Comparison of ENCODE assay signal across 20 mouse cellular contexts in the genomic region with DNA sequence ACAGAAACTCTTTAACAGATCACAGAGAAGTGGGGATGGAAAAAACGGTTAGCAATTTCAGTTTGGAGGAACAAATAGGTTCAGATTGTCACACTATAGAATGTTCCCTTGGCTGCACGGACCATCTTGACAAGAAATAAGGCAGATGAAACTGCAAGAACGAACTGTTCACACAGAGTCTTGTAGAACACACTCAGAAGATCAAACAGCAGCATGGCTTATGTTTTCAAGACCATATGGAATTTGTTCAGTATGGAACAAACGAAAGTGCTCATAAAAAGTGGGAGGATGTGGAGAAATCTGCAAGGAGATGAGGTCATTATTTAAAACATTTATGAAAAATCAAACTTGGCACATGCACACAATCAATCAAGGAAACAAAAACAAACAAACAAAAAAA. TPM values are rescaled to one million over a fixed set of nuclear protein-coding genes. Genes with fewer than 3 reads are reported as not detected.
DNase-seq lines count a peak whose midpoint lies in the region; ATAC-seq lines count a peak whose summit lies in the region.
"Had no signal": no experiment of that assay in that cellular context is flagged by ENCODE, and none has a peak within 500 bp of the region (broad histone marks: within the 10 kb centered on the region; RNA-seq: fewer than 3 reads in every experiment).

No protein-coding gene starts in this region.

- no peak for DNase-seq in heart, postnatal 10 days
- peak; percentile 51 for DNase-seq in layer of hippocampus, adult 9-11 months
- DNase-seq in layer of hippocampus, postnatal 36 days: no peak
- DNase-seq in adrenal gland, adult (ENCODE audit: inconsistent age in 2 of 2, low spot score in 1 of 2): no peak
- DNase-seq: adrenal gland, adult 8-10 months; cerebellum, adult 18-20 months; gastrocnemius, postnatal 14 days; heart, postnatal 36 days; kidney, postnatal 14 days; right cerebral cortex, postnatal 14 days; thymus, adult 18-20 months had no signal

- 47% methylated on average over 4 of the region's 4 CpGs for WGBS in heart, embryonic 14.5 days
- 40% methylated on average over 4 of the region's 4 CpGs for WGBS in intestine, embryonic 15.5 days
- 39% methylated on average over 4 of the region's 4 CpGs for WGBS in stomach, embryonic 16.5 days

- no peaks in the 10 kb centered on the region for H3K27me3 ChIP-seq in heart, embryonic 14.5 days (ENCODE audit: control insufficient read depth, insufficient read depth, low read length)
- no peaks in the 10 kb centered on the region for H3K27me3 ChIP-seq in intestine, embryonic 15.5 days (replicated peaks)
- no peaks in the 10 kb centered on the region for H3K27me3 ChIP-seq in stomach, embryonic 16.5 days (ENCODE audit: control insufficient read depth, insufficient read depth, low read length)
- H3K27me3 ChIP-seq: liver, embryonic 12.5 days; lung, embryonic 15.5 days; midbrain, embryonic 15.5 days had no signal

- peak overlapping the region; percentile 48 to 61; a peak in 3 of 4 replicates for H3K27ac ChIP-seq in heart, embryonic 14.5 days (replicated peaks in 1 of 2; ENCODE audit: control insufficient read depth in 1 of 2, insufficient read depth in 1 of 2, low read depth in 2 of 2, low read length in 2 of 2)
- H3K27ac ChIP-seq in intestine, embryonic 15.5 days: peak overlapping the region; percentile 52; the same call in 1 of the 2 replicates
- H3K27ac ChIP-seq in stomach, embryonic 16.5 days (ENCODE audit: low read length): peak overlapping the region; percentile 63
- H3K27ac ChIP-seq: liver, embryonic 12.5 days; lung, embryonic 15.5 days; midbrain, embryonic 15.5 days had no signal

- H3K4me2 ChIP-seq in heart, embryonic 14.5 days (ENCODE audit: low read length): no peak overlapping the region
- H3K4me2 ChIP-seq in intestine, embryonic 15.5 days (replicated peaks): no peak overlapping the region
- H3K4me2 ChIP-seq in stomach, embryonic 16.5 days (ENCODE audit: low read depth, low read length): no peak overlapping the region
- H3K4me2 ChIP-seq: liver, embryonic 12.5 days; lung, embryonic 15.5 days; midbrain, embryonic 15.5 days had no signal

- H3K9ac ChIP-seq in heart, embryonic 14.5 days (ENCODE audit: low read length): 0 out of 2 replicates have a peak overlapping the region, but pooled peaks have one; percentile 5
- no peak overlapping the region for H3K9ac ChIP-seq in intestine, embryonic 15.5 days
- no peak overlapping the region for H3K9ac ChIP-seq in stomach, embryonic 16.5 days (ENCODE audit: low read length)
- H3K9ac ChIP-seq: liver, embryonic 12.5 days; lung, embryonic 15.5 days; midbrain, embryonic 15.5 days had no signal

- H3K4me3 ChIP-seq in heart, embryonic 14.5 days (ENCODE audit: control insufficient read depth in 1 of 2, insufficient read depth in 1 of 2, low read depth in 1 of 2, low read length in 2 of 2): no peak overlapping the region
- H3K4me3 ChIP-seq in intestine, embryonic 15.5 days (replicated peaks): no peak overlapping the region
- H3K4me3 ChIP-seq in stomach, embryonic 16.5 days (replicated peaks; ENCODE audit: low read length): no peak overlapping the region
- H3K4me3 ChIP-seq: erythroblast, embryonic 14.5 days; liver, embryonic 12.5 days; lung, embryonic 15.5 days; midbrain, embryonic 15.5 days had no signal

- no peak for ATAC-seq in heart, embryonic 14.5 days (ENCODE audit: insufficient number of reproducible peaks, insufficient read depth, low FRiP score, low read depth)
- no peak for ATAC-seq in intestine, embryonic 15.5 days
- no peak for ATAC-seq in stomach, embryonic 16.5 days (ENCODE audit: insufficient read depth, low FRiP score)
- ATAC-seq: forebrain, embryonic 16.5 days; liver, embryonic 12.5 days; midbrain, embryonic 15.5 days had no signal

- intact Hi-C loops in heart, postnatal 10 days (cut with DNase I): no loop called here

- H3K36me3 ChIP-seq in heart, embryonic 14.5 days (ENCODE audit: control insufficient read depth, insufficient read depth, low read length): no peaks in the 10 kb centered on the region
- no peaks in the 10 kb centered on the region for H3K36me3 ChIP-seq in intestine, embryonic 15.5 days
- H3K36me3 ChIP-seq in stomach, embryonic 16.5 days (ENCODE audit: control insufficient read depth, insufficient read depth, low read length): no peaks in the 10 kb centered on the region
- H3K36me3 ChIP-seq: liver, embryonic 12.5 days; lung, embryonic 15.5 days; midbrain, embryonic 15.5 days had no signal

- peaks cover 4 to 9% of the 10 kb centered on the region in 2 experiments for H3K4me1 ChIP-seq in heart, embryonic 14.5 days (ENCODE audit: control insufficient read depth in 2 of 2, insufficient read depth in 2 of 2, low read length in 2 of 2)
- H3K4me1 ChIP-seq in intestine, embryonic 15.5 days (replicated peaks): no peaks in the 10 kb centered on the region
- no peaks in the 10 kb centered on the region for H3K4me1 ChIP-seq in stomach, embryonic 16.5 days (ENCODE audit: control insufficient read depth, insufficient read depth, low read length)
- H3K4me1 ChIP-seq: liver, embryonic 12.5 days; lung, embryonic 15.5 days; midbrain, embryonic 15.5 days had no signal

- H3K9me3 ChIP-seq in heart, embryonic 14.5 days (ENCODE audit: control insufficient read depth, low read length): no peaks in the 10 kb centered on the region
- no peaks in the 10 kb centered on the region for H3K9me3 ChIP-seq in intestine, embryonic 15.5 days
- no peaks in the 10 kb centered on the region for H3K9me3 ChIP-seq in stomach, embryonic 16.5 days (replicated peaks; ENCODE audit: control insufficient read depth, low read length)
- H3K9me3 ChIP-seq: liver, embryonic 12.5 days; lung, embryonic 15.5 days; midbrain, embryonic 15.5 days had no signal

RNA-seq across cellular contexts. Expression of a gene that starts 58.2 kb away (rescaled TPM):
- 304 and 395 TPM in 2 replicates for polyA plus RNA-seq in heart, embryonic 14.5 days (2014; fragmentation: Nextera tagmentation; extraction: Ambion mirVana)
- 10 to 100 TPM; 51.2 to 60.1 TPM for total RNA-seq in heart, postnatal 10 days (2021)
- total RNA-seq in layer of hippocampus, postnatal 36 days (2021): 100 to 1,000 TPM; 234 TPM
- polyA plus RNA-seq in intestine, embryonic 15.5 days (2015; fragmentation: Nextera tagmentation; extraction: Ambion mirVana): 283 and 350 TPM in 2 replicates
- polyA plus RNA-seq in stomach, embryonic 16.5 days (2015; fragmentation: Nextera tagmentation; extraction: Ambion mirVana): 314 and 411 TPM in 2 replicates
- total RNA-seq: megakaryocyte, adult 5-6 weeks had no signal
- polyA plus RNA-seq: erythroblast, embryonic 14.5 days had no signal
